Mouse (Mus musculus) lung, postnatal 0 days (tissue): Measurements from ENCODE around the gene Sidt1. TPM values are rescaled to one million over a fixed set of nuclear protein-coding genes. Genes with fewer than 3 reads are reported as not detected.
A peak's percentile ranks its signal among the peaks of the same experiment; 100 is the strongest.

ENCODE experiments used
- ATAC-seq: fragments of 200-750 bp; cut with Nextera tagmentation; 2 replicates; pipeline ENCODE4 v1.8.0; 2017; ENCODE audit warnings: moderate library complexity
- DNase-seq: peaks from one replicate; pipeline ENCODE4 v3.0.0-alpha.2; 2016; ENCODE audit warnings: low spot score
- H3K27ac ChIP-seq: fragments of 300-500 bp; sonication (generic); 2 replicates; pipeline ENCODE4 v1.5.1; 2014; ENCODE audit warnings: antibody characterized with exemption, mild to moderate bottlenecking, low read length, mixed read lengths
- H3K27me3 ChIP-seq: fragments of 300-500 bp; sonication (generic); replicated peaks from 2 replicates; pipeline ENCODE4 v1.6.1; 2014; ENCODE audit warnings: low read length, mixed read lengths; ENCODE audit not compliant: insufficient read depth
- H3K36me3 ChIP-seq: fragments of 300-500 bp; sonication (generic); 2 replicates; pipeline ENCODE4 v1.6.1; 2014; ENCODE audit warnings: low read length, mixed read lengths; ENCODE audit not compliant: insufficient read depth
- H3K4me1 ChIP-seq: fragments of 300-500 bp; sonication (generic); 2 replicates; pipeline ENCODE4 v1.6.1; 2014; ENCODE audit warnings: antibody characterized with exemption, low read depth, low read length, mixed read lengths; ENCODE audit not compliant: insufficient read depth
- H3K4me2 ChIP-seq: fragments of 300-500 bp; sonication (generic); replicated peaks from 2 replicates; pipeline ENCODE4 v1.6.1; 2014; ENCODE audit warnings: low read depth, mild to moderate bottlenecking, low read length, moderate library complexity, mixed read lengths
- H3K4me3 ChIP-seq: fragments of 300-500 bp; sonication (generic); 2 replicates; pipeline ENCODE4 v1.5.1; 2014; ENCODE audit warnings: low read depth, low read length
- H3K9ac ChIP-seq: fragments of 300-500 bp; sonication (generic); replicated peaks from 2 replicates; pipeline ENCODE4 v1.6.1; 2014; ENCODE audit warnings: low read depth, mild to moderate bottlenecking
- H3K9me3 ChIP-seq: fragments of 300-500 bp; sonication (generic); 2 replicates; pipeline ENCODE4 v1.6.1; 2016; ENCODE audit warnings: low read length, mixed read lengths
- CTCF ChIP-seq: IDR thresholded peaks from 2 replicates; pipeline ENCODE4 v1.5.1; 2016; ENCODE audit warnings: antibody characterized with exemption, mild to moderate bottlenecking
- EP300 ChIP-seq: IDR thresholded peaks from 2 replicates; pipeline ENCODE4 v1.6.1; 2016; ENCODE audit warnings: antibody characterized with exemption, mild to moderate bottlenecking, control low read depth
- WGBS: fragments of 180-500 bp; shearing (Covaris S2); extraction: QIAGEN DNeasy Blood & Tissue Kit; methylation state at CpG from one replicate; pipeline ENCODE4 v1.1.7; 2014; 5-methylcytosine and 5-hydroxymethylcytosine counted together
- polyA plus RNA-seq: library from polyadenylated mRNA; unstranded; fragments of >200 nt; fragmentation: Nextera tagmentation; extraction: Ambion mirVana; gene quantifications from 2 replicates; pipeline ENCODE4 v1.2.1, GENCODE M21; 2015

The Sidt1 gene
- polyA plus RNA-seq, 1 experiment from 2014 or later: 0.53 TPM

DNA sequence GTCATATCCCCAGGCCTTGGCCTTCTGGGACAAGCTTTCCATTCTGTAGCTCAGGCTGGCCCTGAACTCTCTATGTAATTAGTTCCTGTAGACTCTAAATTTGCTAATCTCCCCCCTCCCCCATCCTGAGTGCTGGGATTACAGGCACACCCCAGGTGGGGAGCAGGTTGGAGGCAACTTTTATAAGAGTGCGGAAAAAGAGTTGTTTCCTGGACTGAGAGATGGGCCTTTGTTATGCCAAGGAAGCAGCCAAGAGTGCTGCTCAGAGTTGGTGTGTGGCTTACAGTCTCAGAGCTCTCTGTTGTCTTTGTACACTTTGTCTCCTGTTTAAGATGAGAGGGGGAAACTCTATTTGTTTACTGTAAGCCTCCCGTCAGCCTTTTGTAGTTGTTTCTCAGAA is 52.2 kb downstream of the Sidt1 start:
- no peaks in the 10 kb centered on the region for H3K9me3 ChIP-seq
- H3K4me1 ChIP-seq: no peaks in the 10 kb centered on the region
- no peak overlapping the region for H3K4me3 ChIP-seq
- no peak overlapping the region for H3K27ac ChIP-seq
- WGBS: 58% methylated on average over 2 of the region's 2 CpGs
- DNase-seq (no peak), ATAC-seq (no peak)
- TF ChIP-seq CTCF (no peak), EP300 (no peak)
- H3K4me2 ChIP-seq: no peak overlapping the region
- no peak overlapping the region for H3K9ac ChIP-seq
- no peaks in the 10 kb centered on the region for H3K36me3 ChIP-seq
- no peaks in the 10 kb centered on the region for H3K27me3 ChIP-seq

DNA sequence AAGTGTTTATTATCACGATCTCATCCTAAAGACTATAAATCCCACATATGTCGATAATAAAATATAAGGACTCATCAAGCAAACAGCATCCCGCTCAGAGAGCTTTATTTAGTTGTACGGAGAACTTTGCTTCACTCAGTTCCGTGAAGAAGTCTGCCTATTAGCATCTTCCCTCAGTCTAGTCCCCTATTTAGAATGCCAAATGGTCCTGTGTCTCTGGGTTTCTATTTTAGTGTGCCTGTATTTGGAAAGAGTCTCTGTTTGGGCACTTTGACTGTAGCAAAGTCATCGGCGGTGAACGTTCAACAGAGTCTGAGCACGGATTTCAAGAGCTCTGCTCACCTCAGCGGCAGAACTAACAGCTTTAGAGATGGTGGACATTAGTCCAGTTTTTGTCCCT is 55.8 kb downstream of the Sidt1 start:
- H3K9ac ChIP-seq: no peak overlapping the region
- H3K27ac ChIP-seq: no peak overlapping the region
- H3K27me3 ChIP-seq: no peaks in the 10 kb centered on the region
- H3K9me3 ChIP-seq: no peaks in the 10 kb centered on the region
- WGBS: 92% methylated on average over 10 of the region's 10 CpGs
- no peak overlapping the region for H3K4me3 ChIP-seq
- no peaks in the 10 kb centered on the region for H3K4me1 ChIP-seq
- TF ChIP-seq CTCF: no peak
- no peak for TF ChIP-seq EP300
- no peak overlapping the region for H3K4me2 ChIP-seq
- H3K36me3 ChIP-seq: no peaks in the 10 kb centered on the region
- ATAC-seq: no peak
- DNase-seq: no peak

GRCm38 (mm10) chr16:44271371-44272038 is 61.5 kb downstream of the Sidt1 start:
- no peak for DNase-seq
- no peak overlapping the region for H3K4me3 ChIP-seq
- H3K4me1 ChIP-seq: no peaks in the 10 kb centered on the region
- no peaks in the 10 kb centered on the region for H3K27me3 ChIP-seq
- no peak for ATAC-seq
- TF ChIP-seq CTCF (no peak), EP300 (no peak)
- H3K27ac ChIP-seq: no peak overlapping the region
- 59% methylated on average over 9 of the region's 9 CpGs for WGBS
- no peaks in the 10 kb centered on the region for H3K9me3 ChIP-seq
- no peak overlapping the region for H3K9ac ChIP-seq
- no peak overlapping the region for H3K4me2 ChIP-seq
- H3K36me3 ChIP-seq: no peaks in the 10 kb centered on the region

GRCm38 (mm10) chr16:44270606-44271005 is 62.4 kb downstream of the Sidt1 start:
- no peaks in the 10 kb centered on the region for H3K4me1 ChIP-seq
- no peak overlapping the region for H3K27ac ChIP-seq
- TF ChIP-seq CTCF: no peak
- TF ChIP-seq EP300: no peak
- 44% methylated on average over 5 of the region's 5 CpGs for WGBS
- H3K27me3 ChIP-seq: no peaks in the 10 kb centered on the region
- H3K4me3 ChIP-seq: no peak overlapping the region
- H3K9me3 ChIP-seq: no peaks in the 10 kb centered on the region
- H3K4me2 ChIP-seq: no peak overlapping the region
- no peak overlapping the region for H3K9ac ChIP-seq
- ATAC-seq: peak; percentile 30; the same call in 1 of the 2 replicates
- DNase-seq: peak; percentile 35
- H3K36me3 ChIP-seq: no peaks in the 10 kb centered on the region

DNA sequence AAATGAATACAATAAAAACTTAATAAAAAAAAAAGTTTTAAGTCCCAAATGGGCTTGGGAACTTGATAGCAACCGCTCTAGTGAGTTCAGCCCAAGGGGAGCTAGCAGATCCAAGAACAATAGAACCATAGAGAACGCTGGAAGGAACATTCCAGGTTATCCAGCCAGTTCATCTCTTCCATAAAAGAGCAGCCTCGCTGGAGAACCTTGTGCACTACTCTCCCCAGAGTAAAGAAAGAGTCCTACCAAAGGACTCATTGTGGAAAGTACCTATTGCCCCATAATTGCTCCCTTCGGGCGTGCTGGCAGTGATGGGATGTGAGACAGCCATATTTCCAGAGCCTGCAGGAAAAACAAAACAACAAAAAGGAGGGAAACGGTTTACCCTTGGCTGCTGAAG is 63.4 kb downstream of the Sidt1 start:
- H3K9me3 ChIP-seq: no peaks in the 10 kb centered on the region
- WGBS: 70% methylated on average over 6 of the region's 6 CpGs

GRCm38 (mm10) chr16:44268541-44269215 is 64.3 kb downstream of the Sidt1 start:
- Histone ChIP-seq H3K9ac (no peak overlapping the region), H3K4me3 (no peak overlapping the region), H3K36me3 (no peaks in the 10 kb centered on the region), H3K27me3 (no peaks in the 10 kb centered on the region), H3K27ac (no peak overlapping the region), H3K4me2 (no peak overlapping the region), H3K9me3 (no peaks in the 10 kb centered on the region), H3K4me1 (no peaks in the 10 kb centered on the region)
- no peak for ATAC-seq
- 84% methylated on average over 7 of the region's 7 CpGs for WGBS
- DNase-seq: no peak
- TF ChIP-seq EP300 (no peak), CTCF (no peak)

More for the DNA sequence above, 63.4 kb downstream of the Sidt1 start:
- H3K4me3 ChIP-seq: no peak overlapping the region
- DNase-seq (no peak), ATAC-seq (no peak)
- no peaks in the 10 kb centered on the region for H3K27me3 ChIP-seq
- no peak overlapping the region for H3K4me2 ChIP-seq
- no peak for TF ChIP-seq CTCF
- no peak for TF ChIP-seq EP300
- H3K36me3 ChIP-seq: no peaks in the 10 kb centered on the region
- no peak overlapping the region for H3K9ac ChIP-seq
- no peaks in the 10 kb centered on the region for H3K4me1 ChIP-seq
- H3K27ac ChIP-seq: no peak overlapping the region
